Mouse (Mus musculus): ENCODE data around the gene Timd2.

DNA sequence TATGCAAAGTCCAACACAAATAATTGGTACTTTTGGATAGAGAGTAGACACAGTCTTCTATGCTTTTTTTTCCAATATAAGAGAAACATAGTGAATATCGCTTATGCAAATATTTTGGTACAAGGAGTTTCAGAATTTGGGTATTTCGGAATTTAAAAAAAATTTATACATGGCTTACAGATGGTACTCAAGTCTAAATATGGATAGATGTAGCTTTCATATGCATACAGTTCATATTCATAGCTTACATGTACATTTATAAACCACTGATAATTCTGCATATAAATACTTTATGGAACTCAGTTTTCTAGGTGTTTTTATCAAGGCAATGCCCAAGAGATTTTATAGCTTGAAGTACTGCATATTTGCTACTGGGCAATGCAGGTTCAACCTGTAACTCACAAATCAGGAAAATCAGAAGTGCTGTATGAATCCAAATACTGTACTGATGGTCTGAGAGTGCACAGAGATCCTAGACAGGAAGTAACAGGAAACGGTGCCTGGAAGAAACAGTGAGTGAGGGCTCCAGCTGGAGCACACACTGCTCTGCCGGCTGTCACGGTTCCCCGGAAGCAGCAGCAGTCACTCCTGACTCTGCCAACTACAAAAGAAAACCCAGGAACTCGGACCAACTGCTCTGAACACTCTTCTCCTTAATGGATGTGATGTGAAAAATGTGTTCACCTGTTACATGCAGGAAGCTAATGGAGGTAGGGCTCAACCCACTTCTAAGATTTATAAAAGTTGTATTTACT is 86.3 kb downstream of the Timd2 start:
- TF ChIP-seq POLR2A (IDR thresholded peaks at IDR 0.05; ENCODE audit: insufficient read depth, low read depth, low read length), result no peak
- no peak for TF ChIP-seq EP300 (IDR thresholded peaks at IDR 0.05; ENCODE audit: insufficient read depth, low read depth, low read length)
- TF ChIP-seq CTCF (IDR thresholded peaks at IDR 0.05), result no peak

Measured in heart, adult 2 months (tissue).